Mouse (Mus musculus) thymus, postnatal 36 days (tissue): ENCODE data around the gene Mrps16.

ENCODE experiments used
- DNase-seq, 2 experiments: peaks; one replicate each; pipeline ENCODE4 v3.0.0; 2022; ENCODE audit warnings: mixed read lengths in 2 of 2

Gene Mrps16

GRCm38 (mm10) chr14:20363230-20363629 lies 30.2 kb downstream of the Mrps16 start:
- DNase-seq: no peak

GRCm38 (mm10) chr14:20347991-20348541 lies 45.4 kb downstream of the Mrps16 start, which contains the start of the genes Ecd and Fam149b:
Gene Ecd (minus strand): TSS chr14:20348121.
Gene Fam149b (plus strand): TSS chr14:20348162.
- peak; percentile 88 to 91 for DNase-seq

DNA sequence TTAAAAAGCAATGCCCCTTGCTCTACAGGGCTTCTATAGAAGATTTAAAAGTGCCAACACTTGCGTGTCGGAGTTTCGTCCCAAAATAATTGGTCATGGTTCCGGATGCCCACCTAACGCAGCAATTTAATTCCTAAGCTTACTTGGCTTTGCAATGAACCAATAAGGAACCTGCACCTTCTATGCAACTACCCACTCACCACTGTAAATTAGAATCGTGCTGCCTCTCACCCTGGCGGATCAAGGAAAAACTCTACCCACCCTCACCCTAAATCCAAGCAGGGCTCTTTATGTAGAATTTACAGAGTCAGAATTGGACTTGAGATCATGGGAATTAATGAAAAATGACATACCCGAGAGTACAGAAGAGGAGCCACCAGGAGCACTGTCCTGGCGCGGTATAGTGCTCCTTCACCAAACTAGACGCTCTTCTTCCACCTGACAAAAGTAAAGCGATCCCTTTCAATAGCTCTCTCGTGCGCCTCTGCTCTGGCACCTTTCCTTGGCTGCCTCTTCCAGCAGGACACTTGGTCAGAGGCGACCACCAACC lies 45.9 kb downstream of the Mrps16 start:
- DNase-seq: no peak

GRCm38 (mm10) chr14:20345885-20346284 lies 47.5 kb downstream of the Mrps16 start:
- no peak for DNase-seq

- no peak for DNase-seq
Observed at GRCm38 (mm10) chr14:20340866-20341265, 52.6 kb downstream of the Mrps16 start.

GRCm38 (mm10) chr14:20340149-20340548 lies 53.3 kb downstream of the Mrps16 start:
- DNase-seq: peak; percentile 10 to 23

DNA sequence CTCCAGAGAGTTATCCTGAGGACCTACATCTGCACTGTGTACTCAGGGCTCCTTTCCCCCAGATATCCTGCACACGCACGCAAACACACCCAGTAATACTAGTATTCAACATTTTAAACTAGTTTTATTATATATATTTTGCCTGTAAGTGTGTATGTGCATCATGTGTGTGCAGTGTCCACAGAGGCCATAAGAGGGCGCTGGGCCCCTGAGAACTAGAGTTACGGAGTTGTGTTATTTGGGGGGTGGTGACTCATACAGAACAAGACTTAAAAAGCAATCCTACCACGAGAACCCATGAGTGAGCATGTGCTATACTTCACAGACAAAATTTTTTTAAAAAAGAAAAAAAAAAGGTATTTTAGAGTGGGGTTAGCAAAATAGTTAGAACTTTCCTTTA lies 54.0 kb downstream of the Mrps16 start:
- DNase-seq: no peak
